Mouse (Mus musculus) heart, embryonic 11.5 days (tissue): Measurements from ENCODE around the gene Dtx2. TPM values are rescaled to one million over a fixed set of nuclear protein-coding genes. Genes with fewer than 3 reads are reported as not detected.
A peak's percentile ranks its signal among the peaks of the same experiment; 100 is the strongest.

Experiments
- ATAC-seq: fragments of 200-750 bp; cut with Nextera tagmentation; replicated peaks from 2 replicates; pipeline ENCODE4 v1.8.0; 2017; ENCODE audit warnings: moderate library complexity; ENCODE audit not compliant: insufficient number of reproducible peaks, low FRiP score, low TSS enrichment
- H3K27ac ChIP-seq: fragments of 300-500 bp; sonication (generic); 2 replicates; pipeline ENCODE4 v1.5.1; 2014; ENCODE audit warnings: mild to moderate bottlenecking, low read depth, low read length
- H3K27me3 ChIP-seq: fragments of 300-500 bp; sonication (generic); 2 replicates; pipeline ENCODE4 v1.6.1; 2014; ENCODE audit warnings: mild to moderate bottlenecking, low read length, mixed read lengths; ENCODE audit not compliant: control insufficient read depth, insufficient read depth
- H3K36me3 ChIP-seq: fragments of 300-500 bp; sonication (generic); 2 replicates; pipeline ENCODE4 v1.6.1; 2014; ENCODE audit warnings: mild to moderate bottlenecking, low read length, moderate library complexity, mixed read lengths; ENCODE audit not compliant: control insufficient read depth, insufficient read depth
- H3K4me1 ChIP-seq: fragments of 300-500 bp; sonication (generic); 2 replicates; pipeline ENCODE4 v1.6.1; 2014; ENCODE audit warnings: low read length; ENCODE audit not compliant: control insufficient read depth, insufficient read depth
- H3K4me2 ChIP-seq: fragments of 300-500 bp; sonication (generic); 2 replicates; pipeline ENCODE4 v1.6.1; 2014; ENCODE audit warnings: mild to moderate bottlenecking, moderate library complexity
- H3K4me3 ChIP-seq: fragments of 300-500 bp; sonication (generic); 2 replicates; pipeline ENCODE4 v1.5.1; 2014; ENCODE audit warnings: low read depth, low read length
- H3K9ac ChIP-seq: fragments of 300-500 bp; sonication (generic); 2 replicates; pipeline ENCODE4 v1.6.1; 2014; ENCODE audit warnings: mild to moderate bottlenecking, low read depth, low read length, moderate library complexity
- H3K9me3 ChIP-seq: fragments of 300-500 bp; sonication (generic); replicated peaks from 2 replicates; pipeline ENCODE4 v1.6.1; 2016; ENCODE audit warnings: low read length; ENCODE audit not compliant: control insufficient read depth
- whole genome bisulfite sequencing: fragments of 180-500 bp; shearing (Covaris S2); extraction: QIAGEN DNeasy Blood & Tissue Kit; methylation state at CpG from one replicate; pipeline ENCODE4 v1.1.7; 2014; ENCODE audit not compliant: insufficient replicate concordance; 5-methylcytosine and 5-hydroxymethylcytosine counted together
- polyA plus RNA-seq: library from polyadenylated mRNA; unstranded; fragments of >200 nt; fragmentation: Nextera tagmentation; extraction: Ambion mirVana; gene quantifications from 2 replicates; pipeline ENCODE4 v1.2.1, GENCODE M21; 2014

The Dtx2 gene
- polyA plus RNA-seq, 1 experiment from 2014 or later: 24.7 TPM

- Histone ChIP-seq H3K27me3 (no peaks in the 10 kb centered on the region), H3K9ac (peak overlapping the region; percentile 75), H3K4me1 (peaks cover 8% of the 10 kb centered on the region), H3K4me2 (peak overlapping the region; percentile 64), H3K36me3 (no peaks in the 10 kb centered on the region), H3K9me3 (no peaks in the 10 kb centered on the region), H3K27ac (peak overlapping the region; percentile 96), H3K4me3 (peak overlapping the region; percentile 35)
- ATAC-seq: peak; percentile 85
- WGBS: 9% methylated on average over 28 of the region's 28 CpGs
These were observed 37.2 kb upstream of the Dtx2 start for GRCm38 (mm10) chr5:135957207-135957974.

GRCm38 (mm10) chr5:135958367-135958766 lies 36.2 kb upstream of the Dtx2 start:
- H3K4me1 ChIP-seq: peaks cover 10% of the 10 kb centered on the region
- no peaks in the 10 kb centered on the region for H3K27me3 ChIP-seq
- H3K36me3 ChIP-seq: no peaks in the 10 kb centered on the region
- H3K9me3 ChIP-seq: no peaks in the 10 kb centered on the region
- H3K27ac ChIP-seq: peak overlapping the region; percentile 87
- H3K4me3 ChIP-seq: no peak overlapping the region
- peak overlapping the region; percentile 61; the same call in 1 of the 2 replicates for H3K9ac ChIP-seq
- no peak for ATAC-seq
- peak overlapping the region; percentile 64 for H3K4me2 ChIP-seq
- WGBS: 91% methylated on average over 4 of the region's 4 CpGs

- Histone ChIP-seq H3K9me3 (no peaks in the 10 kb centered on the region), H3K27ac (no peak overlapping the region), H3K27me3 (no peaks in the 10 kb centered on the region), H3K9ac (no peak overlapping the region), H3K4me3 (no peak overlapping the region), H3K36me3 (no peaks in the 10 kb centered on the region), H3K4me2 (no peak overlapping the region), H3K4me1 (peaks cover 11% of the 10 kb centered on the region)
- no peak for ATAC-seq
- 89% methylated on average over 7 of the region's 7 CpGs for WGBS
These were observed 34.7 kb upstream of the Dtx2 start for GRCm38 (mm10) chr5:135959911-135960310.

- Histone ChIP-seq H3K27ac (peak overlapping the region; percentile 95; the same call in 1 of the 2 replicates), H3K9me3 (no peaks in the 10 kb centered on the region), H3K4me2 (peak overlapping the region; percentile 98; the same call in 1 of the 2 replicates), H3K4me3 (no peak overlapping the region), H3K9ac (no peak overlapping the region), H3K36me3 (no peaks in the 10 kb centered on the region), H3K4me1 (peaks cover 16% of the 10 kb centered on the region), H3K27me3 (0 out of 2 replicates have a peak, but pooled peaks cover 5% of the 10 kb centered on the region)
- ATAC-seq: no peak
- 94% methylated on average over 15 of the region's 15 CpGs for WGBS
These were observed 33.5 kb upstream of the Dtx2 start for GRCm38 (mm10) chr5:135960909-135961635.

GRCm38 (mm10) chr5:135962125-135962491 lies 32.5 kb upstream of the Dtx2 start:
- Histone ChIP-seq H3K9ac (peak overlapping the region; percentile 60), H3K36me3 (no peaks in the 10 kb centered on the region), H3K4me2 (peak overlapping the region; percentile 98), H3K4me3 (peak overlapping the region; percentile 63), H3K27ac (peak overlapping the region; percentile 95), H3K27me3 (0 out of 2 replicates have a peak, but pooled peaks cover 5% of the 10 kb centered on the region), H3K4me1 (peaks cover 14% of the 10 kb centered on the region), H3K9me3 (no peaks in the 10 kb centered on the region)
- WGBS: 0% methylated on average over 11 of the region's 11 CpGs
- no peak; the same call in 1 of the 2 replicates for ATAC-seq

- peak; percentile 96 for ATAC-seq
- Histone ChIP-seq H3K4me2 (peak overlapping the region; percentile 98), H3K4me3 (peak overlapping the region; percentile 63), H3K4me1 (peaks cover 12% of the 10 kb centered on the region; the same call in 1 of the 2 replicates), H3K9ac (peak overlapping the region; percentile 92), H3K27ac (peak overlapping the region; percentile 95), H3K9me3 (no peaks in the 10 kb centered on the region), H3K36me3 (no peaks in the 10 kb centered on the region), H3K27me3 (0 out of 2 replicates have a peak, but pooled peaks cover 5% of the 10 kb centered on the region)
- under 1% methylated on average over 64 of the region's 64 CpGs for WGBS
These were observed 31.9 kb upstream of the Dtx2 start for GRCm38 (mm10) chr5:135962492-135963279.

- H3K4me3 ChIP-seq: peak overlapping the region; percentile 63
- ATAC-seq: no peak
- H3K36me3 ChIP-seq: no peaks in the 10 kb centered on the region
- H3K9ac ChIP-seq: peak overlapping the region; percentile 92
- no peaks in the 10 kb centered on the region for H3K9me3 ChIP-seq
- WGBS: 2% methylated on average over 6 of the region's 6 CpGs
- peak overlapping the region; percentile 98 for H3K4me2 ChIP-seq
- 0 out of 2 replicates have a peak, but pooled peaks cover 5% of the 10 kb centered on the region for H3K27me3 ChIP-seq
- H3K27ac ChIP-seq: peak overlapping the region; percentile 95
- H3K4me1 ChIP-seq: peaks cover 12% of the 10 kb centered on the region; the same call in 1 of the 2 replicates
These were observed 31.3 kb upstream of the Dtx2 start for GRCm38 (mm10) chr5:135963280-135963627.

- peak overlapping the region; percentile 25; the same call in 1 of the 2 replicates for H3K4me3 ChIP-seq
- 11% methylated on average over 24 of the region's 24 CpGs for WGBS
- no peaks in the 10 kb centered on the region for H3K36me3 ChIP-seq
- H3K27ac ChIP-seq: no peak overlapping the region
- ATAC-seq: no peak
- H3K9me3 ChIP-seq: no peaks in the 10 kb centered on the region
- peaks cover 12% of the 10 kb centered on the region; the same call in 1 of the 2 replicates for H3K4me1 ChIP-seq
- H3K9ac ChIP-seq: 0 out of 2 replicates have a peak overlapping the region, but pooled peaks have one; percentile 10
- H3K27me3 ChIP-seq: 0 out of 2 replicates have a peak, but pooled peaks cover 5% of the 10 kb centered on the region
- H3K4me2 ChIP-seq: peak overlapping the region; percentile 61
These were observed 29.1 kb upstream of the Dtx2 start for GRCm38 (mm10) chr5:135965501-135965930.
